Mouse (Mus musculus): ENCODE measurements at regions not wholly inside any gene's neighbourhood (a gene's known extent, or its start where the extent isn't known, plus 50 kb on each side); places are given as distances from the start of the nearest gene placed in this dataset.

GRCm38 (mm10) chr6:100091815-100092214 is 195.5 kb downstream of the Rybp start:
- Histone ChIP-seq H3K4me1 (ENCODE audit: control insufficient read depth, insufficient read depth, low read length) (no peaks in the 10 kb centered on the region), H3K27ac (ENCODE audit: low read length) (no peak overlapping the region), H3K4me3 (ENCODE audit: low read depth, low read length) (no peak overlapping the region), H3K9ac (ENCODE audit: low read depth, low read length) (no peak overlapping the region), H3K27me3 (ENCODE audit: control insufficient read depth, insufficient read depth, low read depth, low read length) (peaks cover 4% of the 10 kb centered on the region; the same call in 1 of the 2 replicates), H3K4me2 (ENCODE audit: low read length) (no peak overlapping the region), H3K9me3 (replicated peaks; ENCODE audit: control insufficient read depth, low read length, poor library complexity, severe bottlenecking) (no peaks in the 10 kb centered on the region), H3K36me3 (ENCODE audit: control insufficient read depth, insufficient read depth, low read length) (no peaks in the 10 kb centered on the region)
- 78% methylated on average over 3 of the region's 3 CpGs for WGBS
- no peak for ATAC-seq

- 45% methylated on average over 4 of the region's 4 CpGs for WGBS
- H3K9ac ChIP-seq (ENCODE audit: low read depth, low read length): no peak overlapping the region
- peaks cover 6% of the 10 kb centered on the region; the same call in 1 of the 2 replicates for H3K9me3 ChIP-seq (replicated peaks; ENCODE audit: control insufficient read depth, low read length, poor library complexity, severe bottlenecking)
- no peak for ATAC-seq
- H3K4me2 ChIP-seq (ENCODE audit: low read length): no peak overlapping the region
- no peaks in the 10 kb centered on the region for H3K27me3 ChIP-seq (ENCODE audit: control insufficient read depth, insufficient read depth, low read depth, low read length)
- no peak overlapping the region for H3K4me3 ChIP-seq (ENCODE audit: low read depth, low read length)
- H3K27ac ChIP-seq (ENCODE audit: low read length): no peak overlapping the region
- H3K4me1 ChIP-seq (ENCODE audit: control insufficient read depth, insufficient read depth, low read length): no peaks in the 10 kb centered on the region
- H3K36me3 ChIP-seq (ENCODE audit: control insufficient read depth, insufficient read depth, low read length): no peaks in the 10 kb centered on the region
Measured at GRCm38 (mm10) chr6:100088576-100088975, 198.7 kb downstream of the Rybp start.

GRCm38 (mm10) chr6:100086807-100087206 is 200.5 kb downstream of the Rybp start:
- no peak overlapping the region for H3K27ac ChIP-seq (ENCODE audit: low read length)
- H3K9me3 ChIP-seq (replicated peaks; ENCODE audit: control insufficient read depth, low read length, poor library complexity, severe bottlenecking): peaks cover 6% of the 10 kb centered on the region; the same call in 1 of the 2 replicates
- H3K27me3 ChIP-seq (ENCODE audit: control insufficient read depth, insufficient read depth, low read depth, low read length): no peaks in the 10 kb centered on the region
- H3K4me2 ChIP-seq (ENCODE audit: low read length): no peak overlapping the region
- no peak overlapping the region for H3K9ac ChIP-seq (ENCODE audit: low read depth, low read length)
- no peak for ATAC-seq
- no peaks in the 10 kb centered on the region for H3K4me1 ChIP-seq (ENCODE audit: control insufficient read depth, insufficient read depth, low read length)
- H3K4me3 ChIP-seq (ENCODE audit: low read depth, low read length): no peak overlapping the region
- no peaks in the 10 kb centered on the region for H3K36me3 ChIP-seq (ENCODE audit: control insufficient read depth, insufficient read depth, low read length)
- WGBS: 86% methylated on average over 7 of the region's 7 CpGs

- H3K4me3 ChIP-seq (ENCODE audit: low read depth, low read length): no peak overlapping the region
Measured at GRCm38 (mm10) chr6:100085981-100086380, 201.3 kb downstream of the Rybp start.

GRCm38 (mm10) chr6:100083868-100084477 is 203.3 kb downstream of the Rybp start:
- H3K36me3 ChIP-seq (ENCODE audit: control insufficient read depth, insufficient read depth, low read length): no peaks in the 10 kb centered on the region
- H3K4me2 ChIP-seq (ENCODE audit: low read length): no peak overlapping the region
- H3K9me3 ChIP-seq (replicated peaks; ENCODE audit: control insufficient read depth, low read length, poor library complexity, severe bottlenecking): peaks cover 6% of the 10 kb centered on the region; the same call in 1 of the 2 replicates
- no peak for ATAC-seq
- no peaks in the 10 kb centered on the region for H3K4me1 ChIP-seq (ENCODE audit: control insufficient read depth, insufficient read depth, low read length)
- H3K27me3 ChIP-seq (ENCODE audit: control insufficient read depth, insufficient read depth, low read depth, low read length): no peaks in the 10 kb centered on the region
- no peak overlapping the region for H3K4me3 ChIP-seq (ENCODE audit: low read depth, low read length)
- H3K9ac ChIP-seq (ENCODE audit: low read depth, low read length): no peak overlapping the region
- 97% methylated on average over 4 of the region's 4 CpGs for WGBS
- H3K27ac ChIP-seq (ENCODE audit: low read length): no peak overlapping the region

More at GRCm38 (mm10) chr6:100085981-100086380, 201.3 kb downstream of the Rybp start:
- H3K9ac ChIP-seq (ENCODE audit: low read depth, low read length): no peak overlapping the region
- H3K9me3 ChIP-seq (replicated peaks; ENCODE audit: control insufficient read depth, low read length, poor library complexity, severe bottlenecking): peaks cover 6% of the 10 kb centered on the region; the same call in 1 of the 2 replicates
- no peak for ATAC-seq
- no peak overlapping the region for H3K27ac ChIP-seq (ENCODE audit: low read length)
- H3K4me2 ChIP-seq (ENCODE audit: low read length): no peak overlapping the region
- WGBS: 29% methylated on average over 1 of the region's 1 CpGs
- no peaks in the 10 kb centered on the region for H3K27me3 ChIP-seq (ENCODE audit: control insufficient read depth, insufficient read depth, low read depth, low read length)
- no peaks in the 10 kb centered on the region for H3K4me1 ChIP-seq (ENCODE audit: control insufficient read depth, insufficient read depth, low read length)
- no peaks in the 10 kb centered on the region for H3K36me3 ChIP-seq (ENCODE audit: control insufficient read depth, insufficient read depth, low read length)

- H3K36me3 ChIP-seq (ENCODE audit: control insufficient read depth, insufficient read depth, low read length): no peaks in the 10 kb centered on the region
- no peak overlapping the region for H3K9ac ChIP-seq (ENCODE audit: low read depth, low read length)
- no peaks in the 10 kb centered on the region for H3K4me1 ChIP-seq (ENCODE audit: control insufficient read depth, insufficient read depth, low read length)
- H3K4me2 ChIP-seq (ENCODE audit: low read length): no peak overlapping the region
- H3K27ac ChIP-seq (ENCODE audit: low read length): no peak overlapping the region
- peaks cover 6% of the 10 kb centered on the region; the same call in 1 of the 2 replicates for H3K9me3 ChIP-seq (replicated peaks; ENCODE audit: control insufficient read depth, low read length, poor library complexity, severe bottlenecking)
- 77% methylated on average over 5 of the region's 5 CpGs for WGBS
- H3K4me3 ChIP-seq (ENCODE audit: low read depth, low read length): no peak overlapping the region
- H3K27me3 ChIP-seq (ENCODE audit: control insufficient read depth, insufficient read depth, low read depth, low read length): no peaks in the 10 kb centered on the region
- ATAC-seq: no peak
Measured at GRCm38 (mm10) chr6:100083127-100083526, 204.2 kb downstream of the Rybp start.

- no peak; the same call in 1 of the 2 replicates for ATAC-seq
- H3K9me3 ChIP-seq (replicated peaks; ENCODE audit: control insufficient read depth, low read length, poor library complexity, severe bottlenecking): no peaks in the 10 kb centered on the region
- peaks cover 4% of the 10 kb centered on the region for H3K4me1 ChIP-seq (ENCODE audit: control insufficient read depth, insufficient read depth, low read length)
- H3K27ac ChIP-seq (ENCODE audit: low read length): no peak overlapping the region
- H3K36me3 ChIP-seq (ENCODE audit: control insufficient read depth, insufficient read depth, low read length): no peaks in the 10 kb centered on the region
- H3K27me3 ChIP-seq (ENCODE audit: control insufficient read depth, insufficient read depth, low read depth, low read length): peaks cover 3% of the 10 kb centered on the region; the same call in 1 of the 2 replicates
- 15% methylated on average over 10 of the region's 10 CpGs for WGBS
- no peak overlapping the region for H3K4me2 ChIP-seq (ENCODE audit: low read length)
- H3K4me3 ChIP-seq (ENCODE audit: low read depth, low read length): no peak overlapping the region
- H3K9ac ChIP-seq (ENCODE audit: low read depth, low read length): no peak overlapping the region
Measured at GRCm38 (mm10) chr6:100074672-100075335, 212.5 kb downstream of the Rybp start.

GRCm38 (mm10) chr6:100072261-100072968 is 214.9 kb downstream of the Rybp start:
- Histone ChIP-seq H3K27me3 (ENCODE audit: control insufficient read depth, insufficient read depth, low read depth, low read length) (peaks cover 3% of the 10 kb centered on the region; the same call in 1 of the 2 replicates), H3K4me3 (ENCODE audit: low read depth, low read length) (no peak overlapping the region), H3K9me3 (replicated peaks; ENCODE audit: control insufficient read depth, low read length, poor library complexity, severe bottlenecking) (no peaks in the 10 kb centered on the region), H3K27ac (ENCODE audit: low read length) (no peak overlapping the region), H3K9ac (ENCODE audit: low read depth, low read length) (no peak overlapping the region), H3K4me1 (ENCODE audit: control insufficient read depth, insufficient read depth, low read length) (peaks cover 4% of the 10 kb centered on the region), H3K36me3 (ENCODE audit: control insufficient read depth, insufficient read depth, low read length) (no peaks in the 10 kb centered on the region), H3K4me2 (ENCODE audit: low read length) (no peak overlapping the region)
- WGBS: 63% methylated on average over 6 of the region's 6 CpGs
- no peak for ATAC-seq

GRCm38 (mm10) chr6:100069151-100069550 is 218.1 kb downstream of the Rybp start:
- Histone ChIP-seq H3K27me3 (ENCODE audit: control insufficient read depth, insufficient read depth, low read depth, low read length) (peaks cover 3% of the 10 kb centered on the region; the same call in 1 of the 2 replicates), H3K4me2 (ENCODE audit: low read length) (no peak overlapping the region), H3K4me1 (ENCODE audit: control insufficient read depth, insufficient read depth, low read length) (no peaks in the 10 kb centered on the region), H3K36me3 (ENCODE audit: control insufficient read depth, insufficient read depth, low read length) (no peaks in the 10 kb centered on the region), H3K4me3 (ENCODE audit: low read depth, low read length) (no peak overlapping the region), H3K27ac (ENCODE audit: low read length) (no peak overlapping the region), H3K9me3 (replicated peaks; ENCODE audit: control insufficient read depth, low read length, poor library complexity, severe bottlenecking) (no peaks in the 10 kb centered on the region), H3K9ac (ENCODE audit: low read depth, low read length) (no peak overlapping the region)
- no peak for ATAC-seq
- 71% methylated on average over 4 of the region's 4 CpGs for WGBS

All from midbrain, embryonic 16.5 days (tissue).